Mouse (Mus musculus): ENCODE results near the gene Tac2. TPM values are rescaled to one million over a fixed set of nuclear protein-coding genes. Genes with fewer than 3 reads are reported as not detected.

Gene Tac2
- 0.26 TPM in 1 of 2 replicates, not detected in the other for polyA plus RNA-seq (2012; rRNA removed)

DNA sequence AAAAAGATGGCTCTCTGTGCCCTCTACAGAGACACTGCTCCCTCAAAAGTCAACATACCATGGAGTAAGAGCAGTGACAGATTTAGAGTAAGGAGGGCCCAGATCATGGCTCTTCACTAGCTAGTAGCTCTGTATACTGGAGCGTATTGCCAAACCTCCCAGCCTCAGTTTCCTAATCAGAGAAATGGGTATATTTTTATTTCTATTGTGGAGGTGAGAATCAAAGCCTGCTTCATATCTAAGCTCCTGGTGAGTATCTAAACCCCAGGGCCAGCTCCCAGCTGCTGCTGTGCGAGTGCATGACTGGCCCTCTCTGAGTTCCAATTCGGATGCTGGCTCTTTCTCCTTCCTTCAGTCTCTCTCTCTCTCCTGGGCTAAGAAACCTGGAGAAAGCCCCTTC lies at the start of gene Tac2:
Gene Tac2 (plus strand): TSS at position 301 of the 400 bp plus-strand sequence.
- WGBS: 86% methylated on average over 3 of the region's 3 CpGs

DNA sequence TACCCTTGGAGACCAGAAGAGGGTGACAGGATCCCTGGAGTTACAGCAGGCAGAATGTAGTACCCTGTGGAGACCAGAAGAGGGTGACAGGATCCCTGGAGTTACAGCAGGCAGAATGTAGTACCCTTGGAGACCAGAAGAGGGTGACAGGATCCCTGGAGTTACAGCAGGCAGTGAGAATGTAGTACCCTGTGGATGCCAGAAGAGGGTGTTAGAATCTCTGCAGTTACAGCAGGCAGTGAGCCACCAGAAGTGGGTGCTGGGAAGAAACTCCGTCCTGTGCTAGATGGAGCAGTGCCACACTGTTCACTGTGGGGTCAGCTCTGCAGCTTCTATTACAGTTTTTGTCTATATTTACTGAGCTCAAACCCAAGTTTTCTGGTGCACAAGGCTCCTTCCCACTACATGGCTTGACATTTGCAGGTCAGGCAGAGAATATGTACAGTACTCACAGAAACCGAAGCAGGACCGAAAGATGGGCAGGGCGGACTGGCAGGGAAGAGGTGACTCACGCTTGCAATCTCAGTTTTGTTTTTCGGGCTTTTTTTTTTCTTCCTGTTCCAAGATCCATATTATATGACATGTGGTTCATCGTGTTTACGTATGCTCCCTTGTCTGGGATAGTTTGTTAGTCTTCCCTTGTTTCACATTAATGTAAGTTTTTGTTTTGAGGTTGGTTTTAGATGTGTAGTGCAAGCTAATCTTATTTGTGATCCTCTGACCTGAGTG lies 49.3 kb upstream of the Tac2 start:
- DNase-seq: peak; percentile 98
- no peak overlapping the region for H3K4me3 ChIP-seq (ENCODE audit: insufficient read depth, low read depth, low read length)
- H3K27ac ChIP-seq (ENCODE audit: insufficient read depth, low read depth, low read length): peak overlapping the region; percentile 15; the same call in 1 of the 2 replicates
- H3K27me3 ChIP-seq (replicated peaks; ENCODE audit: control insufficient read depth, insufficient read depth, low read length): no peaks in the 10 kb centered on the region
- TF ChIP-seq CTCF (conservative IDR thresholded peaks at IDR 0.05; ENCODE audit: insufficient read depth, insufficient read length, low read depth, low read length): peak; percentile 96
- TF ChIP-seq POLR2A (IDR thresholded peaks at IDR 0.05; ENCODE audit: low read depth, low read length): no peak
- no peaks in the 10 kb centered on the region; the same call in 1 of the 2 replicates for H3K4me1 ChIP-seq (ENCODE audit: control insufficient read depth, insufficient read depth, low read length)
- H3K36me3 ChIP-seq (ENCODE audit: control insufficient read depth, insufficient read depth, low read length): no peaks in the 10 kb centered on the region
- WGBS: 75% methylated on average over 8 of the region's 8 CpGs

More for the DNA sequence above, at the start of gene Tac2:
- no peak within 1 kb of the TSS for H3K4me3 ChIP-seq (ENCODE audit: insufficient read depth, low read depth, low read length)
- DNase-seq: no peak
- TF ChIP-seq CTCF (conservative IDR thresholded peaks at IDR 0.05; ENCODE audit: insufficient read depth, insufficient read length, low read depth, low read length) (no peak), POLR2A (IDR thresholded peaks at IDR 0.05; ENCODE audit: low read depth, low read length) (no peak)
- H3K27ac ChIP-seq (ENCODE audit: insufficient read depth, low read depth, low read length): no peak within 1 kb of the TSS
- no peaks in the 10 kb centered on the region for H3K36me3 ChIP-seq (ENCODE audit: control insufficient read depth, insufficient read depth, low read length)
- no peaks in the 10 kb centered on the region for H3K4me1 ChIP-seq (ENCODE audit: control insufficient read depth, insufficient read depth, low read length)
- H3K27me3 ChIP-seq (replicated peaks; ENCODE audit: control insufficient read depth, insufficient read depth, low read length): no peaks in the 10 kb centered on the region

DNA sequence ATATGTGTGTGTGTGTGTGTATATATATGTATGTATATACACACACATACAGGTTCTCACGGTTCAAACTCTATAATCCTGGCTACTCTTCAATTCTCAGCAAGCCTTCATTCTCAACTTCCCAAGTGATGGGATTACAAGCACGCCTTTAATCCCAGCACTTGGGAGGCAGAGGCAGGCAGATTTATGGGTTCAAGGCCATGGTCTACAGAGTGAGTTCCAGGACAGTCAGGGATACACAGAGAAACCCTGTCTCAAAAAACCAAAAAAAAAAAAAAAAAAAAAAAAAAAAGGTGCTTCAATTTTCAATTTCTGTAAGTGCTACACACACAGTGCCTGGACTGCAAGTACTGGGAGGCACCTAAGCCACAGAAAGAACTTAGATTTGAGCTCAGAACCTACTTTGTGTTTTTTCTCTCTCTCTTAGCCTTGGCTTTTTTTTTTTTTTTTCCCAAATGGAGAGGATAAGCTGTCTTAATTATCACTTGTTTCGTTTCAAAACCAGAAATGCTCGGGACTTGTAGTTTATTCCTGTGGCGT lies 48.3 kb upstream of the Tac2 start:
- WGBS: 39% methylated on average over 5 of the region's 5 CpGs
- Histone ChIP-seq H3K27ac (ENCODE audit: insufficient read depth, low read depth, low read length) (no peak overlapping the region; the same call in 1 of the 2 replicates), H3K4me1 (ENCODE audit: control insufficient read depth, insufficient read depth, low read length) (no peaks in the 10 kb centered on the region; the same call in 1 of the 2 replicates), H3K36me3 (ENCODE audit: control insufficient read depth, insufficient read depth, low read length) (no peaks in the 10 kb centered on the region), H3K4me3 (ENCODE audit: insufficient read depth, low read depth, low read length) (no peak overlapping the region; the same call in 1 of the 2 replicates), H3K27me3 (replicated peaks; ENCODE audit: control insufficient read depth, insufficient read depth, low read length) (no peaks in the 10 kb centered on the region)
- no peak for DNase-seq
- TF ChIP-seq POLR2A (IDR thresholded peaks at IDR 0.05; ENCODE audit: low read depth, low read length): no peak
- TF ChIP-seq CTCF (conservative IDR thresholded peaks at IDR 0.05; ENCODE audit: insufficient read depth, insufficient read length, low read depth, low read length): no peak

DNA sequence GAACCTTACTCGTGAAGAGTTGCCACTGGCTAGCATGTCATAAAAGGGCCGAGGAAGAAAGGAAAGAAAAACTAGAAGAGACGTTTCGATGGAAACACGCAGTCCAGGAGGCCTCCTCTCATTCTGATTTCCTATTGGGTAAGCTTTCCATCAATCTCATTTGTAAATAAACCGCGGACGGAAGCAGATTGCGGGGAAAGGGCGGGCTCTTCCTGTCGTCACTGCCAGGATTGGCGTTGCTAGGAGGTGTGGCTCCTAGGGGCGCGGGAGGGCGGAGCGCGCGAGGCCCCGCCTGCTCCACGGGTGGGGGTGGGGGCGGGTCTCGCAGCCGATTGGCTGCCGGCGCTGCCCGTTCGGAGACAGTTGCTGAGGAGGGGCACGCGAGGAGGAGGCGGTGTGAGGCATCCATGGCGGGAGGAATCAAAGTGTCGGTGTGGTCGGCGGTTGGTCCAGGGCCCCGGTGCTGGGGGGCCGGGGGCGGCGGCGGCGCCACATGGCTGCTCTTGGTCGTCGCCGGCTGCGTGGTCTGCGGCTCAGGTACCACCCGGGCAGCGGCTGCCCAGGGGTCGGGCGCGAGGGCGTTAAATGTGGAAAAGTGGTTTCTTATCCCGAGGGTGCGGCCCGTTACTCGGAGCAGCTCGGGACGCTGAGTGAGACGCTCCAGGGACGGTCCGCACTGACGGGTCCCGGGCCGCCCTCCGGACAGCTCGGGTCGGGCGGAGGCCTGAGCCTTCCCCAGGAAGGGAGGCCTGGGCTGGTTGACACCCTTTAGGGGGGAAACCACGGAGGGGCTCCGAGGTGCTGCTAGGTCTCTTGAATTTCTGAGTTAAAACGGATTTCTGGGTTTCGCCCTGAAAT lies 47.4 kb upstream of the Tac2 start:
- DNase-seq: peak; percentile 98
- no peaks in the 10 kb centered on the region for H3K36me3 ChIP-seq (ENCODE audit: control insufficient read depth, insufficient read depth, low read length)
- no peak for TF ChIP-seq CTCF (conservative IDR thresholded peaks at IDR 0.05; ENCODE audit: insufficient read depth, insufficient read length, low read depth, low read length)
- no peak for TF ChIP-seq POLR2A (IDR thresholded peaks at IDR 0.05; ENCODE audit: low read depth, low read length)
- peak overlapping the region; percentile 73; the same call in 1 of the 2 replicates for H3K27ac ChIP-seq (ENCODE audit: insufficient read depth, low read depth, low read length)
- H3K4me1 ChIP-seq (ENCODE audit: control insufficient read depth, insufficient read depth, low read length): no peaks in the 10 kb centered on the region; the same call in 1 of the 2 replicates
- peak overlapping the region; percentile 70 for H3K4me3 ChIP-seq (ENCODE audit: insufficient read depth, low read depth, low read length)
- WGBS: under 1% methylated on average over 71 of the region's 71 CpGs
- no peaks in the 10 kb centered on the region for H3K27me3 ChIP-seq (replicated peaks; ENCODE audit: control insufficient read depth, insufficient read depth, low read length)

DNA sequence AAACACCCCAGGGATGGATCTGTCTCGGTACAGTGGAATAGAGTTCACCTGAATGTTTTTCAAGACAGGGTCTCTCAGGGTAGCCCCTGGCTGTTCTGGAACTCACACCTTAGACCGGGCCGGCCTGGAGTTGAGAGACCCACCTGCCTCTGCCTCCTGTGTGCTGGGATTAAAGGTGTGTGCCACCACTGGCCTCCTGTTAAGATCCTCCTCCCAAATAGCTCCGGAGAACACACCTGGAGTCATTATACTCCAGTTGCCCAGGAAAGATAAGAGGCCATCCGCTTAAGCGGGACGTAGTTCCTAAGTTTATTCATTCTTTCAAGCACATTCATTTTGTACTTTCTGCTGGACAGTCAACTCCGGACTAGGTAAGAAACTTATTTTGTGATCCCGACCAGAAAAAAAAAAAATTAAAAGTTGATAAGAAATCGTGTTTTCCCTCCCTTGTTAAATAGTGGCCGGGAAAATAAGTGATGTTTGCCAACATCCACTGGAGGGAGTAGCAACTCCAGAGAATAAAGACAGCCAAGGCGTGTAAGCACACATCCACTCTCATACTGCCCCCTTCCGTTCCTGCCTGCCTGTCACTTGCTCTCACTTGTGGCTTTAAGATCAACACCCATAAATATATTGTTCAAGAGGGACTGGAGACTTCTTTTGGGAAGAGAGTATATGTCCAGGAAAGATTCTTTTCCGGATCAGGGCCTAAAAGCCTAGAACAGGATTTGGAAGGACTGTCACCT lies 46.5 kb upstream of the Tac2 start:
- Histone ChIP-seq H3K27ac (ENCODE audit: insufficient read depth, low read depth, low read length) (no peak overlapping the region), H3K4me1 (ENCODE audit: control insufficient read depth, insufficient read depth, low read length) (no peaks in the 10 kb centered on the region; the same call in 1 of the 2 replicates), H3K36me3 (ENCODE audit: control insufficient read depth, insufficient read depth, low read length) (no peaks in the 10 kb centered on the region), H3K4me3 (ENCODE audit: insufficient read depth, low read depth, low read length) (peak overlapping the region; percentile 70), H3K27me3 (replicated peaks; ENCODE audit: control insufficient read depth, insufficient read depth, low read length) (no peaks in the 10 kb centered on the region)
- peak; percentile 85 for DNase-seq
- TF ChIP-seq POLR2A (IDR thresholded peaks at IDR 0.05; ENCODE audit: low read depth, low read length) (no peak), CTCF (conservative IDR thresholded peaks at IDR 0.05; ENCODE audit: insufficient read depth, insufficient read length, low read depth, low read length) (peak; percentile 97)
- 8% methylated on average over 14 of the region's 14 CpGs for WGBS

DNA sequence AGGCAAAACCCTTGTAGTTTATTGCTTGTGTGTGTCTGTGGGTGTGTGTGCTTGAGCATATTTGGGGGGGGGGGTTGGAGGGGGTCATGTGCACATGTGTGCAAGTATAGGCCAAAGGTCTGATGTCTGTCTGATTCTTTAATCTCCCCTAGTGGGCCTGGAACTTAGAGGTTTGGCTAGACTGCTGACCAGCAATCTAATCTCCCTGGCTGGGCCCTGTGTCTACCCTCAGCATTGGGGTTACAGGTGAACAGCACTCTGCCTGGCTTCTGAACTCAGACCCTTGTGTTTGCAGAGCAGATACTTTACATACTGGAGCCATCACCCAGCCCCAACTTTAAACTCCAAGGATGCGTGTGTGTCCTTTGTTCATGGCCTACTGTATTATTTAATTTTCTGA lies 45.1 kb upstream of the Tac2 start:
- Histone ChIP-seq H3K27ac (ENCODE audit: insufficient read depth, low read depth, low read length) (no peak overlapping the region), H3K27me3 (replicated peaks; ENCODE audit: control insufficient read depth, insufficient read depth, low read length) (no peaks in the 10 kb centered on the region), H3K36me3 (ENCODE audit: control insufficient read depth, insufficient read depth, low read length) (no peaks in the 10 kb centered on the region), H3K4me1 (ENCODE audit: control insufficient read depth, insufficient read depth, low read length) (no peaks in the 10 kb centered on the region; the same call in 1 of the 2 replicates), H3K4me3 (ENCODE audit: insufficient read depth, low read depth, low read length) (no peak overlapping the region)
- no peak for TF ChIP-seq POLR2A (IDR thresholded peaks at IDR 0.05; ENCODE audit: low read depth, low read length)
- DNase-seq: no peak
- 100% methylated on average over 1 of the region's 1 CpGs for WGBS
